Mouse (Mus musculus) bone marrow macrophage, adult 2 months (primary cell): ENCODE results near the gene Ror2.

Experiments used
- CTCF ChIP-seq: IDR thresholded peaks from 2 replicates; pipeline ENCODE4 v1.5.1; 2012; ENCODE audit warnings: low read depth, mild to moderate bottlenecking, low read length, moderate library complexity
- POLR2A ChIP-seq: IDR thresholded peaks from 2 replicates; pipeline ENCODE4 v1.6.1; 2012; ENCODE audit warnings: mild to moderate bottlenecking, low read depth, low read length, borderline replicate concordance

DNA sequence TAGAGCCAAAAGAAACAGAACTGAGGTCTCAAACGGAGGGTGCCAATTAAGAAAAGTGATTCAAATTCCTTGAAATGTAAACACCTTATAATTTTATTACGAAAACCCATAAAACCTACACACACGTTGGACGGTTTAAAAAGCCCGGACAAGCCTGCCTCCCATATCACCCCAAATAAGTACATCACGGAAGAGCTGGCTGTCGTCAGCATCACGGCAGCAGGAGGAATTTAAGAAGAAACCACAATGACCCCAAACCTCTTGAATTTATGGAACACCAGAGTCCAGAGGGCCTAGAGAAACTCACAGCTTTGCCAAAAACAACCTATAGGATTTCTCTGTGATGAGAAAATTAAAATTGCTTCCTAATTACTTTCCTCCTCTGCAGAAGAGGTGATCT is 27.0 kb downstream of the Ror2 start:
- no peak for TF ChIP-seq CTCF
- no peak for TF ChIP-seq POLR2A
